Mouse (Mus musculus) limb, embryonic 15.5 days (tissue): Measurements from ENCODE around the gene Rufy3. TPM values are rescaled to one million over a fixed set of nuclear protein-coding genes. Genes with fewer than 3 reads are reported as not detected.
A peak's percentile ranks its signal among the peaks of the same experiment; 100 is the strongest.

Experiments
- ATAC-seq: fragments of 200-750 bp; cut with Nextera tagmentation; 2 replicates; pipeline ENCODE4 v1.8.0; 2017; ENCODE audit warnings: low read depth, moderate TSS enrichment; ENCODE audit not compliant: insufficient number of reproducible peaks, low FRiP score, low TSS enrichment
- H3K27ac ChIP-seq: fragments of 300-500 bp; sonication (generic); 2 replicates; pipeline ENCODE4 v1.5.1; 2015; ENCODE audit warnings: moderate library complexity, mild to moderate bottlenecking, inconsistent platforms
- H3K27me3 ChIP-seq: fragments of 300-500 bp; sonication (generic); 2 replicates; pipeline ENCODE4 v1.6.1; 2015; ENCODE audit warnings: inconsistent platforms
- H3K36me3 ChIP-seq: fragments of 300-500 bp; sonication (generic); 2 replicates; pipeline ENCODE4 v1.6.1; 2015; ENCODE audit warnings: inconsistent platforms
- H3K4me1 ChIP-seq: fragments of 300-500 bp; sonication (generic); 2 replicates; pipeline ENCODE4 v1.6.1; 2015; ENCODE audit warnings: inconsistent platforms
- H3K4me2 ChIP-seq: fragments of 300-500 bp; sonication (generic); 2 replicates; pipeline ENCODE4 v1.6.1; 2015; ENCODE audit warnings: mild to moderate bottlenecking, inconsistent platforms
- H3K4me3 ChIP-seq: fragments of 300-500 bp; sonication (generic); 2 replicates; pipeline ENCODE4 v1.5.1; 2015; ENCODE audit warnings: mild to moderate bottlenecking, inconsistent platforms
- H3K9ac ChIP-seq: fragments of 300-500 bp; sonication (generic); 2 replicates; pipeline ENCODE4 v1.6.1; 2015; ENCODE audit warnings: inconsistent platforms
- H3K9me3 ChIP-seq: fragments of 300-500 bp; sonication (generic); 2 replicates; pipeline ENCODE4 v1.6.1; 2016; ENCODE audit warnings: inconsistent platforms
- WGBS: fragments of 180-500 bp; shearing (Covaris S2); methylation state at CpG from one replicate; pipeline ENCODE4 v1.1.7; 2015; 5-methylcytosine and 5-hydroxymethylcytosine counted together
- polyA plus RNA-seq: library from polyadenylated mRNA; unstranded; fragments of >200 nt; fragmentation: Nextera tagmentation; extraction: Ambion mirVana; gene quantifications from 2 replicates; pipeline ENCODE4 v1.2.1, GENCODE M21; 2015

The Rufy3 gene
- polyA plus RNA-seq, 1 experiment from 2014 or later = 10.6 TPM

GRCm38 (mm10) chr5:88644901-88645300 is 80.1 kb downstream of the Rufy3 start:
- WGBS = 84% methylated on average over 2 of the region's 2 CpGs
- Histone ChIP-seq H3K9ac (no peak overlapping the region), H3K27ac (no peak overlapping the region), H3K36me3 (peaks cover 69% of the 10 kb centered on the region), H3K27me3 (no peaks in the 10 kb centered on the region), H3K4me1 (no peaks in the 10 kb centered on the region), H3K4me2 (no peak overlapping the region), H3K9me3 (no peaks in the 10 kb centered on the region), H3K4me3 (no peak overlapping the region)
- no peak for ATAC-seq

GRCm38 (mm10) chr5:88645405-88645804 is 80.6 kb downstream of the Rufy3 start:
- Histone ChIP-seq H3K9me3 (no peaks in the 10 kb centered on the region), H3K4me3 (no peak overlapping the region), H3K9ac (no peak overlapping the region), H3K4me2 (no peak overlapping the region), H3K27me3 (no peaks in the 10 kb centered on the region), H3K36me3 (peaks cover 72% of the 10 kb centered on the region), H3K27ac (no peak overlapping the region), H3K4me1 (no peaks in the 10 kb centered on the region)
- no peak for ATAC-seq
- WGBS = 55% methylated on average over 5 of the region's 5 CpGs

- H3K36me3 ChIP-seq = peaks cover 58% of the 10 kb centered on the region
- H3K9ac ChIP-seq = no peak overlapping the region
- H3K4me1 ChIP-seq = no peaks in the 10 kb centered on the region
- ATAC-seq = no peak
- H3K4me2 ChIP-seq = no peak overlapping the region
- no peak overlapping the region for H3K27ac ChIP-seq
- H3K4me3 ChIP-seq = no peak overlapping the region
- 88% methylated on average over 17 of the region's 17 CpGs for WGBS
- no peaks in the 10 kb centered on the region for H3K9me3 ChIP-seq
- H3K27me3 ChIP-seq = no peaks in the 10 kb centered on the region
Measured at GRCm38 (mm10) chr5:88649250-88650173, 84.7 kb downstream of the Rufy3 start.

DNA sequence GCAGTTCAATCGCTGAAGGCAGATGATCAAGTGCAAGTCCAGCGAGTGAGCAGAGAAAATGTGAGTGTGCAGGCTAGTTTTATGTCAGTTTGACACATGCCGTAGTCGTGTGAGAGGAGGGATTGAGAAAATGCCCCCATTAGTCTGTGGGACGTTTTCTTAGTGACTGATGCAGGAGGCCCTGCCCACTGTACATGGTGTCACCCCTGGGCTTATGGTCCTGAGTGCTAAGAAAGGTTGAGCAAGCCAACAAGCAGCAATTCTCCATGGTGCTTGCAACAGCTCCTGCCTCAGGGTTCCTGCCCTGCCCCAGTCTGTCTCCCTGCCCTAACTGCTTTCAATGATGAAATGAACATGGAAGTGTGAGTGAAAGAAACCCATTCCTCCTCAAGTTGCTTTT is 87.7 kb downstream of the Rufy3 start:
- H3K9me3 ChIP-seq = no peaks in the 10 kb centered on the region
- no peak overlapping the region for H3K27ac ChIP-seq
- no peak overlapping the region for H3K4me2 ChIP-seq
- ATAC-seq = no peak
- H3K9ac ChIP-seq = no peak overlapping the region
- no peak overlapping the region for H3K4me3 ChIP-seq
- H3K36me3 ChIP-seq = peaks cover 46% of the 10 kb centered on the region
- no peaks in the 10 kb centered on the region for H3K27me3 ChIP-seq
- WGBS = 81% methylated on average over 5 of the region's 5 CpGs
- H3K4me1 ChIP-seq = no peaks in the 10 kb centered on the region

GRCm38 (mm10) chr5:88657868-88658267 is 93.0 kb downstream of the Rufy3 start:
- Histone ChIP-seq H3K27me3 (no peaks in the 10 kb centered on the region), H3K4me2 (no peak overlapping the region), H3K36me3 (peaks cover 51% of the 10 kb centered on the region), H3K4me3 (no peak overlapping the region), H3K9ac (no peak overlapping the region), H3K4me1 (0 out of 2 replicates have a peak, but pooled peaks cover 2% of the 10 kb centered on the region), H3K27ac (no peak overlapping the region), H3K9me3 (no peaks in the 10 kb centered on the region)
- 0 out of 2 replicates have a peak, but pooled peaks have one; percentile 40 for ATAC-seq
- 79% methylated on average over 1 of the region's 1 CpGs for WGBS

DNA sequence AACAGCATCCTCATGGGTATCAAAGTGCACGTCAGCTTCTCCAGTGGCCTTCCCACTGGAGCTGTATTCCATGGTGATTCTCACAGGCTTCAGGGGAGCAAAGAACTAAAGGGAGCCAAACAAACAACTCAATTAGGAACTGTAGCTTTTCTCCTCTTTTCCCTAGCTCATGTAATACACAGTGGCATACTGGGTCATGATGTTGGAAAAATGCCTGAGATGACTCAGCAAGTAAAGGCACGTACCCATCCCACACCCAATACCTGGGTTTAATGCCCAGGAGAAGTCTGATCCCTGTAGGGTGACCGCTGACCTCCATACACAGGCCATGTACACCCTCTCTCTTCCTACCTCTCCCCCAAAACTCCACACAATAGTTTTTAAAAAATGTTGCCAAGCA is 98.3 kb downstream of the Rufy3 start:
- Histone ChIP-seq H3K36me3 (peaks cover 69% of the 10 kb centered on the region), H3K27me3 (no peaks in the 10 kb centered on the region), H3K4me1 (0 out of 2 replicates have a peak, but pooled peaks cover 4% of the 10 kb centered on the region), H3K9ac (no peak overlapping the region), H3K4me3 (no peak overlapping the region), H3K4me2 (no peak overlapping the region), H3K27ac (no peak overlapping the region), H3K9me3 (no peaks in the 10 kb centered on the region)
- no peak for ATAC-seq
- WGBS = 92% methylated on average over 3 of the region's 3 CpGs

DNA sequence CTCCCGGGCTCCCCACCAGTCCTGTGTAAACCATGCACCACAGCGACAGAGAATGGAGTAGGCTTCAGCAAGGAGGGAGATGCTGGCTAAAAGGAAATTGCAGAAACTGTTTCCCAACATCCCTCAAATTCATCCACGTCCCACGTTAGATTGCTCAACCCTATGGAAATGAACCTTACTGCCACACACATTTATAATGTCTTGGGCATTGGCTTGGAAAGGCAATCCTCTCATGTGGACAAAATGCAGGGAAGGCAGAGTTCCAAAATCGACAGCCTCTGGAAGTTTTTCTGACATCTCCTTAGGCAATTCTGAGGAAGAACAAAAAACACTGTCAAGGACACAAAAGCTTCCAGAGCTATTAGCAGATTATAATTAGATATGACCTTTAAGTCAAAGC is 99.0 kb downstream of the Rufy3 start:
- Histone ChIP-seq H3K9ac (no peak overlapping the region), H3K36me3 (peaks cover 63% of the 10 kb centered on the region), H3K27ac (no peak overlapping the region), H3K4me2 (no peak overlapping the region), H3K4me1 (0 out of 2 replicates have a peak, but pooled peaks cover 4% of the 10 kb centered on the region), H3K27me3 (no peaks in the 10 kb centered on the region), H3K4me3 (no peak overlapping the region), H3K9me3 (no peaks in the 10 kb centered on the region)
- no peak for ATAC-seq
- WGBS = 83% methylated on average over 5 of the region's 5 CpGs

GRCm38 (mm10) chr5:88674703-88675442 is 110.0 kb downstream of the Rufy3 start:
- H3K4me2 ChIP-seq = peak overlapping the region; percentile 82
- peak overlapping the region; percentile 97 for H3K4me3 ChIP-seq
- H3K4me1 ChIP-seq = peaks cover 15% of the 10 kb centered on the region
- no peaks in the 10 kb centered on the region for H3K9me3 ChIP-seq
- peak overlapping the region; percentile 97 for H3K9ac ChIP-seq
- peak overlapping the region; percentile 96 for H3K27ac ChIP-seq
- H3K27me3 ChIP-seq = no peaks in the 10 kb centered on the region
- 0 out of 2 replicates have a peak, but pooled peaks have one; percentile 11 for ATAC-seq
- H3K36me3 ChIP-seq = peaks cover 19% of the 10 kb centered on the region
- 2% methylated on average over 46 of the region's 47 CpGs for WGBS

GRCm38 (mm10) chr5:88675443-88676387 is 110.9 kb downstream of the Rufy3 start, which contains the start of gene Grsf1:
TSS of gene Grsf1 (minus strand) at chr5:88676171.
- Histone ChIP-seq H3K4me3 (peak within 1 kb of the TSS; percentile 97), H3K27me3 (no peaks in the 10 kb centered on the region), H3K36me3 (peaks cover 11% of the 10 kb centered on the region), H3K27ac (peak within 1 kb of the TSS; percentile 96), H3K9me3 (no peaks in the 10 kb centered on the region), H3K9ac (peak within 1 kb of the TSS; percentile 97), H3K4me1 (peaks cover 15% of the 10 kb centered on the region), H3K4me2 (peak within 1 kb of the TSS; percentile 82)
- peak; percentile 90 for ATAC-seq
- under 1% methylated on average over 123 of the region's 127 CpGs for WGBS

GRCm38 (mm10) chr5:88678929-88679328 is 114.1 kb downstream of the Rufy3 start:
- H3K4me2 ChIP-seq = no peak overlapping the region
- H3K36me3 ChIP-seq = no peaks in the 10 kb centered on the region
- no peak overlapping the region for H3K27ac ChIP-seq
- no peak overlapping the region for H3K4me3 ChIP-seq
- no peak overlapping the region for H3K9ac ChIP-seq
- peaks cover 9% of the 10 kb centered on the region for H3K4me1 ChIP-seq
- ATAC-seq = no peak
- WGBS = 37% methylated on average over 7 of the region's 7 CpGs
- H3K9me3 ChIP-seq = no peaks in the 10 kb centered on the region
- H3K27me3 ChIP-seq = no peaks in the 10 kb centered on the region

GRCm38 (mm10) chr5:88679341-88679740 is 114.5 kb downstream of the Rufy3 start:
- ATAC-seq = no peak

More at GRCm38 (mm10) chr5:88679341-88679740, 114.5 kb downstream of the Rufy3 start:
- WGBS = 16% methylated on average over 6 of the region's 6 CpGs
- Histone ChIP-seq H3K4me2 (no peak overlapping the region), H3K36me3 (no peaks in the 10 kb centered on the region), H3K27me3 (no peaks in the 10 kb centered on the region), H3K4me3 (no peak overlapping the region), H3K9me3 (no peaks in the 10 kb centered on the region), H3K9ac (no peak overlapping the region), H3K27ac (no peak overlapping the region), H3K4me1 (peaks cover 8% of the 10 kb centered on the region)
